In genomic region chr1:81594606-81595005, GRCm38 (mm10) we compare ENCODE assay signal across 10 mouse cellular contexts.
DNase-seq lines count a peak whose midpoint lies in the region; ATAC-seq lines count a peak whose summit lies in the region.
"Had no signal": no experiment of that assay in that cellular context is flagged by ENCODE, and none has a peak within 500 bp of the region (broad histone marks: within the 10 kb centered on the region; RNA-seq: fewer than 3 reads in every experiment).

No protein-coding gene starts in this region.

- DNase-seq in heart, adult 11 months: no peak
- peak; percentile 39 for DNase-seq in midbrain, embryonic 14.5 days
- DNase-seq in cerebellum, postnatal 36 days: no peak
- DNase-seq in layer of hippocampus, adult 8-10 months (ENCODE audit: low spot score in 2 of 2): no peak
- DNase-seq: kidney, adult 18-20 months; liver, embryonic 13.5 days had no signal

- no peaks in the 10 kb centered on the region for H3K27me3 ChIP-seq in heart, embryonic 14.5 days (ENCODE audit: control insufficient read depth, insufficient read depth, low read length)
- H3K27me3 ChIP-seq in embryonic facial prominence, embryonic 12.5 days: no peaks in the 10 kb centered on the region
- no peaks in the 10 kb centered on the region for H3K27me3 ChIP-seq in hindbrain, embryonic 12.5 days
- H3K27me3 ChIP-seq in midbrain, embryonic 14.5 days (ENCODE audit: control insufficient read depth, insufficient read depth, low read length): no peaks in the 10 kb centered on the region
- no peaks in the 10 kb centered on the region for H3K27me3 ChIP-seq in heart, embryonic 11.5 days (ENCODE audit: control insufficient read depth, insufficient read depth, low read length)
- H3K27me3 ChIP-seq: liver, embryonic 13.5 days had no signal

- H3K9ac ChIP-seq in heart, embryonic 14.5 days (ENCODE audit: low read length): no peak overlapping the region
- no peak overlapping the region for H3K9ac ChIP-seq in embryonic facial prominence, embryonic 12.5 days
- no peak overlapping the region for H3K9ac ChIP-seq in hindbrain, embryonic 12.5 days
- H3K9ac ChIP-seq in midbrain, embryonic 14.5 days (replicated peaks; ENCODE audit: low read length): 0 out of 2 replicates have a peak overlapping the region, but pooled peaks have one; percentile 52
- no peak overlapping the region for H3K9ac ChIP-seq in heart, embryonic 11.5 days (ENCODE audit: low read depth, low read length)
- H3K9ac ChIP-seq: liver, embryonic 13.5 days had no signal

- no peak for ATAC-seq in heart, embryonic 14.5 days (ENCODE audit: insufficient number of reproducible peaks, insufficient read depth, low FRiP score, low read depth)
- ATAC-seq in embryonic facial prominence, embryonic 12.5 days (ENCODE audit: insufficient number of reproducible peaks, insufficient read depth, low FRiP score, low TSS enrichment): no peak
- ATAC-seq in hindbrain, embryonic 12.5 days (ENCODE audit: low FRiP score): no peak
- ATAC-seq in midbrain, embryonic 14.5 days (ENCODE audit: low FRiP score, low TSS enrichment): no peak
- ATAC-seq in heart, embryonic 11.5 days (replicated peaks; ENCODE audit: insufficient number of reproducible peaks, low FRiP score, low TSS enrichment): no peak

- no peaks in the 10 kb centered on the region for H3K36me3 ChIP-seq in heart, embryonic 14.5 days (ENCODE audit: control insufficient read depth, insufficient read depth, low read length)
- H3K36me3 ChIP-seq in embryonic facial prominence, embryonic 12.5 days: no peaks in the 10 kb centered on the region
- no peaks in the 10 kb centered on the region for H3K36me3 ChIP-seq in hindbrain, embryonic 12.5 days
- H3K36me3 ChIP-seq in midbrain, embryonic 14.5 days (ENCODE audit: control insufficient read depth, insufficient read depth, low read length): no peaks in the 10 kb centered on the region
- no peaks in the 10 kb centered on the region for H3K36me3 ChIP-seq in heart, embryonic 11.5 days (ENCODE audit: control insufficient read depth, insufficient read depth, low read length)
- H3K36me3 ChIP-seq: liver, embryonic 13.5 days had no signal

- H3K27ac ChIP-seq in heart, embryonic 14.5 days (replicated peaks in 1 of 2; ENCODE audit: control insufficient read depth in 1 of 2, insufficient read depth in 1 of 2, low read depth in 2 of 2, low read length in 2 of 2): no peak overlapping the region
- 0 out of 2 replicates have a peak overlapping the region, but pooled peaks have one; percentile 50 for H3K27ac ChIP-seq in embryonic facial prominence, embryonic 12.5 days
- peak overlapping the region; percentile 96 for H3K27ac ChIP-seq in hindbrain, embryonic 12.5 days
- H3K27ac ChIP-seq in midbrain, embryonic 14.5 days (replicated peaks; ENCODE audit: low read depth, low read length): peak overlapping the region; percentile 94
- H3K27ac ChIP-seq in heart, embryonic 11.5 days (ENCODE audit: low read depth, low read length): no peak overlapping the region
- H3K27ac ChIP-seq: liver, embryonic 13.5 days had no signal

- H3K9me3 ChIP-seq in heart, embryonic 14.5 days (ENCODE audit: control insufficient read depth, low read length): no peaks in the 10 kb centered on the region
- H3K9me3 ChIP-seq in embryonic facial prominence, embryonic 12.5 days: no peaks in the 10 kb centered on the region
- no peaks in the 10 kb centered on the region for H3K9me3 ChIP-seq in hindbrain, embryonic 12.5 days (replicated peaks)
- H3K9me3 ChIP-seq in midbrain, embryonic 14.5 days (ENCODE audit: control insufficient read depth, low read length): no peaks in the 10 kb centered on the region
- no peaks in the 10 kb centered on the region for H3K9me3 ChIP-seq in heart, embryonic 11.5 days (replicated peaks; ENCODE audit: control insufficient read depth, low read length)
- H3K9me3 ChIP-seq: liver, embryonic 13.5 days had no signal

- 43% methylated on average over 3 of the region's 3 CpGs for WGBS in heart, embryonic 14.5 days
- 14% methylated on average over 3 of the region's 3 CpGs for WGBS in embryonic facial prominence, embryonic 12.5 days
- 14% methylated on average over 3 of the region's 3 CpGs for WGBS in hindbrain, embryonic 12.5 days
- WGBS in midbrain, embryonic 14.5 days: 2% methylated on average over 3 of the region's 3 CpGs
- 40% methylated on average over 3 of the region's 3 CpGs for WGBS in heart, embryonic 11.5 days (ENCODE audit: insufficient replicate concordance)

- no peak overlapping the region for H3K4me3 ChIP-seq in heart, embryonic 14.5 days (ENCODE audit: control insufficient read depth in 1 of 2, insufficient read depth in 1 of 2, low read depth in 1 of 2, low read length in 2 of 2)
- no peak overlapping the region for H3K4me3 ChIP-seq in embryonic facial prominence, embryonic 12.5 days
- H3K4me3 ChIP-seq in hindbrain, embryonic 12.5 days: no peak overlapping the region
- H3K4me3 ChIP-seq in midbrain, embryonic 14.5 days (replicated peaks; ENCODE audit: low read depth, low read length): peak overlapping the region; percentile 31; the same call in 1 of the 2 replicates
- no peak overlapping the region for H3K4me3 ChIP-seq in heart, embryonic 11.5 days (ENCODE audit: low read depth, low read length)
- H3K4me3 ChIP-seq: liver, embryonic 13.5 days had no signal

- H3K4me1 ChIP-seq in heart, embryonic 14.5 days (ENCODE audit: control insufficient read depth in 2 of 2, insufficient read depth in 2 of 2, low read length in 2 of 2): peaks cover 0 to 2% of the 10 kb centered on the region in 2 experiments; a peak in 1 of 4 replicates
- H3K4me1 ChIP-seq in embryonic facial prominence, embryonic 12.5 days: peaks cover 9% of the 10 kb centered on the region; the same call in 1 of the 2 replicates
- H3K4me1 ChIP-seq in hindbrain, embryonic 12.5 days: peaks cover 15% of the 10 kb centered on the region
- peaks cover 11% of the 10 kb centered on the region for H3K4me1 ChIP-seq in midbrain, embryonic 14.5 days (ENCODE audit: control insufficient read depth, insufficient read depth, low read length)
- peaks cover 4% of the 10 kb centered on the region; the same call in 1 of the 2 replicates for H3K4me1 ChIP-seq in heart, embryonic 11.5 days (ENCODE audit: control insufficient read depth, insufficient read depth, low read length)
- H3K4me1 ChIP-seq: liver, embryonic 13.5 days had no signal

- peak overlapping the region; percentile 75 for H3K4me2 ChIP-seq in heart, embryonic 14.5 days (ENCODE audit: low read length)
- peak overlapping the region; percentile 55 for H3K4me2 ChIP-seq in embryonic facial prominence, embryonic 12.5 days (replicated peaks)
- H3K4me2 ChIP-seq in hindbrain, embryonic 12.5 days (replicated peaks): peak overlapping the region; percentile 58
- H3K4me2 ChIP-seq in midbrain, embryonic 14.5 days (ENCODE audit: low read length): peak overlapping the region; percentile 51
- H3K4me2 ChIP-seq in heart, embryonic 11.5 days: no peak overlapping the region
- H3K4me2 ChIP-seq: liver, embryonic 13.5 days had no signal

Comparison
In these comparisons a context has a peak if more than half of its experiments do, and no peak if none do; other contexts are left out.
1. H3K27ac ChIP-seq: peak in embryonic facial prominence, embryonic 12.5 days (single experiment), hindbrain, embryonic 12.5 days (single experiment) and midbrain, embryonic 14.5 days (single experiment); none in heart, embryonic 14.5 days (0 of 2) and heart, embryonic 11.5 days (single experiment).